Mouse (Mus musculus) heart, postnatal 0 days (tissue): ENCODE measurements around the gene Stx1a.

ENCODE experiments used
- CTCF ChIP-seq: IDR thresholded peaks from 2 replicates; pipeline ENCODE4 v1.5.1; 2016; ENCODE audit warnings: antibody characterized with exemption, control low read depth, low read depth
- EP300 ChIP-seq: IDR thresholded peaks from 2 replicates; pipeline ENCODE4 v1.6.1; 2016; ENCODE audit warnings: antibody characterized with exemption, low read depth

- no peak for TF ChIP-seq CTCF
- no peak for TF ChIP-seq EP300
Measured at GRCm38 (mm10) chr5:134981149-134981548, 42.1 kb upstream of the Stx1a start.
